ENCODE assay signal across 8 mouse cellular contexts in the genomic region with DNA sequence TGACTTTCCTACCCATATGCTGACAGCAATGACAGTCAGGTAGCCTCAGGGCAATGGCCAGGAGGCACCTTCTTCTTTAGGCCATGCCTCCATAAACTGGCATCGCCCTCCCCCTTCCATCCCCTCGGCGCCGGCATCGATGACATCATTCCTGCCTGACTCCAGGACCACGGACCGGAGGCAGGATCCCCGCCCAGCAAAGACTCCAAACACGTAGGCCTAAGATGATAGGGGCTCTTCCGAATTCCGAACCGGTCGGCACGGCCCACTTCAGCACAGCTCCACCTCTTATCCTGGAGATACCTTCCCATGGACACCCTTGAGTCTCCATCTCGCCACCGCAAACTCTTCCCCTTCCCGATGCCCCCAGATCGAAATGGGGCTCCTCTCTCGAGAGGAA. TPM values are rescaled to one million over a fixed set of nuclear protein-coding genes. Genes with fewer than 3 reads are reported as not detected.
DNase-seq lines count a peak whose midpoint lies in the region; ATAC-seq lines count a peak whose summit lies in the region.

No protein-coding gene starts in this region.

- DNase-seq in embryo, embryonic 10.5 days (ENCODE audit: low spot score) = peak; percentile 13
- no peak for DNase-seq in embryo, embryonic 9.5 days (ENCODE audit: extremely low spot score)
- peak; percentile 59 to 65 for DNase-seq in frontal cortex, postnatal 10 days (ENCODE audit: low spot score in 2 of 2)
- peak; percentile 32 for DNase-seq in kidney, adult 18-20 months
- peak; percentile 29 for DNase-seq in neural tube, embryonic 10.5 days (ENCODE audit: extremely low spot score, low spot score)
- DNase-seq in yolk sac, embryonic 10.5 days (ENCODE audit: low spot score) = no peak

- whole genome bisulfite sequencing in limb, embryonic 15.5 days = 7% methylated on average over 19 of the region's 19 CpGs

- H3K36me3 ChIP-seq in limb, embryonic 15.5 days = no peaks in the 10 kb centered on the region

- peaks cover 20% of the 10 kb centered on the region for H3K4me1 ChIP-seq in limb, embryonic 15.5 days

- peak overlapping the region; percentile 93 for H3K4me2 ChIP-seq in limb, embryonic 15.5 days

- H3K27me3 ChIP-seq in limb, embryonic 15.5 days = peaks cover 61% of the 10 kb centered on the region

- peak; percentile 34 for ATAC-seq in cerebellum, adult (ENCODE audit: insufficient number of reproducible peaks, low FRiP score, low TSS enrichment)
- ATAC-seq in limb, embryonic 15.5 days (ENCODE audit: insufficient number of reproducible peaks, low FRiP score, low TSS enrichment, low read depth) = no peak

- no peak overlapping the region for H3K27ac ChIP-seq in limb, embryonic 15.5 days

- no peaks in the 10 kb centered on the region for H3K9me3 ChIP-seq in limb, embryonic 15.5 days

- peak overlapping the region; percentile 79 for H3K4me3 ChIP-seq in limb, embryonic 15.5 days

- peak overlapping the region; percentile 64; the same call in 1 of the 2 replicates for H3K9ac ChIP-seq in limb, embryonic 15.5 days

RNA-seq across cellular contexts. Expression of a gene that starts 1.1 kb away (rescaled TPM):
- 2.7 and 2.8 TPM in 2 replicates for polyA plus RNA-seq in limb, embryonic 15.5 days (2015; fragmentation: Nextera tagmentation; extraction: Ambion mirVana)

RNA-seq across cellular contexts. Expression of a gene that starts 1.3 kb away (rescaled TPM):
- 1.2 TPM in 2 replicates for polyA plus RNA-seq in limb, embryonic 15.5 days (2015; fragmentation: Nextera tagmentation; extraction: Ambion mirVana)

RNA-seq across cellular contexts. Expression of a gene that starts 51.1 kb away (rescaled TPM):
- polyA plus RNA-seq in limb, embryonic 15.5 days (2015; fragmentation: Nextera tagmentation; extraction: Ambion mirVana) = 0.88 and 1.1 TPM in 2 replicates

Comparison
In these comparisons a context has a peak if more than half of its experiments do, and no peak if none do; other contexts are left out.
1. DNase-seq: peak in embryo, embryonic 10.5 days (single experiment), frontal cortex, postnatal 10 days (2 of 2), kidney, adult 18-20 months (single experiment) and neural tube, embryonic 10.5 days (single experiment); none in embryo, embryonic 9.5 days (single experiment) and yolk sac, embryonic 10.5 days (single experiment).